Comparison of ENCODE assay signal across 18 mouse cellular contexts in genomic region chr5:101299986-101300385, GRCm38 (mm10).
DNase-seq lines count a peak whose midpoint lies in the region; TF ChIP-seq lines count a peak whose summit lies in the region.
"Had no signal": no experiment of that assay in that cellular context is flagged by ENCODE, and none has a peak within 500 bp of the region (broad histone marks: within the 10 kb centered on the region; RNA-seq: fewer than 3 reads in every experiment).

No protein-coding gene starts in this region.

- TF ChIP-seq CTCF in lung, adult 2 months (IDR thresholded peaks at IDR 0.05; ENCODE audit: insufficient read depth, low read length): no peak

- TF ChIP-seq POLR2A in lung, adult 2 months (IDR thresholded peaks at IDR 0.05; ENCODE audit: borderline replicate concordance, extremely low read depth, low read depth, low read length): no peak

- DNase-seq in ES-CJ7 (ENCODE audit: low read depth, low spot score) (peak; percentile 42), ES-E14 (ENCODE audit: low read depth, low spot score) (peak; percentile 33), ZHBTc4 (ENCODE audit: low read depth, low spot score) (peak; percentile 61)
- DNase-seq in cerebellum, adult 18-20 months: no peak
- no peak for DNase-seq in lung, adult 2 months
- DNase-seq: adrenal gland, adult 2 months; adrenal gland, postnatal 10 days; adrenal gland, postnatal 25 days; cerebellum, adult 11 months; cerebellum, adult 2 months; cerebellum, adult 9-10 months; cerebellum, postnatal 10 days; cerebellum, postnatal 25 days; forebrain, postnatal 0 days had no signal

- 86% methylated on average over 6 of the region's 6 CpGs for WGBS in lung, adult 2 months

- H3K27ac ChIP-seq in ES-E14 (ENCODE audit: insufficient read depth, low read depth, low read length, poor library complexity, severe bottlenecking): no peak overlapping the region
- H3K27ac ChIP-seq: embryonic facial prominence, embryonic 10.5 days; embryonic facial prominence, embryonic 12.5 days; forebrain, embryonic 13.5 days; forebrain, embryonic 15.5 days had no signal

- no peak overlapping the region for H3K9ac ChIP-seq in ES-E14 (ENCODE audit: insufficient read depth, low read depth, low read length, poor library complexity, severe bottlenecking)
- H3K9ac ChIP-seq: embryonic facial prominence, embryonic 12.5 days; forebrain, embryonic 13.5 days; forebrain, embryonic 15.5 days; forebrain, postnatal 0 days had no signal

- H3K36me3 ChIP-seq in ES-E14 (ENCODE audit: control insufficient read depth, insufficient read depth, low read length, poor library complexity, severe bottlenecking): no peaks in the 10 kb centered on the region
- H3K36me3 ChIP-seq: embryonic facial prominence, embryonic 10.5 days; embryonic facial prominence, embryonic 12.5 days; forebrain, embryonic 15.5 days had no signal

- no peaks in the 10 kb centered on the region for H3K9me3 ChIP-seq in ES-E14 (ENCODE audit: control insufficient read depth, insufficient read depth, low read depth, low read length)
- H3K9me3 ChIP-seq: embryonic facial prominence, embryonic 10.5 days; embryonic facial prominence, embryonic 12.5 days; forebrain, embryonic 13.5 days; forebrain, embryonic 15.5 days had no signal

- in situ Hi-C loops in ES-E14 (cut with MboI; ENCODE audit: low sequenced_read_pairs in 2 of 2, unreplicated experiment in 2 of 2): no loop called here

- no peak overlapping the region for H3K4me3 ChIP-seq in ES-E14 (ENCODE audit: insufficient read depth in 1 of 2, low read depth in 1 of 2, low read length in 2 of 2, poor library complexity in 1 of 2, severe bottlenecking in 1 of 2)
- no peak overlapping the region for H3K4me3 ChIP-seq in lung, adult 2 months (replicated peaks; ENCODE audit: extremely low read depth, low read depth, low read length)
- H3K4me3 ChIP-seq: embryonic facial prominence, embryonic 10.5 days; embryonic facial prominence, embryonic 12.5 days; forebrain, embryonic 13.5 days; forebrain, embryonic 15.5 days had no signal

- H3K4me1 ChIP-seq in ES-E14 (ENCODE audit: control insufficient read depth in 2 of 2, insufficient read depth in 2 of 2, low read length in 2 of 2, poor library complexity in 1 of 2): 0 out of 4 replicates have a peak, but pooled peaks cover 0 to 1% of the 10 kb centered on the region in 2 experiments
- H3K4me1 ChIP-seq in lung, adult 2 months (ENCODE audit: control insufficient read depth, insufficient read depth, low read length): no peaks in the 10 kb centered on the region
- H3K4me1 ChIP-seq: embryonic facial prominence, embryonic 12.5 days; forebrain, embryonic 13.5 days had no signal

TF ChIP-seq in ES-E14, 5 proteins besides CTCF, POLR2A, EP300 and RAD21:
- TF ChIP-seq MAFK (IDR thresholded peaks at IDR 0.05; ENCODE audit: insufficient read depth, low read depth, low read length): no peak
- TF ChIP-seq HCFC1 (IDR thresholded peaks at IDR 0.05; ENCODE audit: borderline replicate concordance, insufficient read depth, low read length): no peak
- no peak for TF ChIP-seq ZC3H11A (IDR thresholded peaks at IDR 0.05; ENCODE audit: borderline replicate concordance, low read depth, low read length)
- no peak for TF ChIP-seq ZNF384 (IDR thresholded peaks at IDR 0.05; ENCODE audit: low read depth, low read length)
- TF ChIP-seq CHD2 (IDR thresholded peaks at IDR 0.05; ENCODE audit: low read depth, low read length): no peak
TF ChIP-seq in ES-E14: peak in this region for 0.

Comparison
In these comparisons a context has a peak if more than half of its experiments do, and no peak if none do; other contexts are left out.
1. DNase-seq: peak in ES-CJ7 (single experiment), ES-E14 (single experiment) and ZHBTc4 (single experiment); none in cerebellum, adult 18-20 months (0 of 2) and lung, adult 2 months (single experiment).